Mouse (Mus musculus) liver, postnatal 0 days (tissue): ENCODE measurements around the gene Plcb3.

Experiments used
- CTCF ChIP-seq: sonication (generic); IDR thresholded peaks from 2 replicates; pipeline ENCODE4 v1.5.1; 2016; ENCODE audit warnings: antibody characterized with exemption, low read depth
- EP300 ChIP-seq: IDR thresholded peaks from 2 replicates; pipeline ENCODE4 v1.6.1; 2016; ENCODE audit warnings: antibody characterized with exemption, low read depth, mild to moderate bottlenecking

DNA sequence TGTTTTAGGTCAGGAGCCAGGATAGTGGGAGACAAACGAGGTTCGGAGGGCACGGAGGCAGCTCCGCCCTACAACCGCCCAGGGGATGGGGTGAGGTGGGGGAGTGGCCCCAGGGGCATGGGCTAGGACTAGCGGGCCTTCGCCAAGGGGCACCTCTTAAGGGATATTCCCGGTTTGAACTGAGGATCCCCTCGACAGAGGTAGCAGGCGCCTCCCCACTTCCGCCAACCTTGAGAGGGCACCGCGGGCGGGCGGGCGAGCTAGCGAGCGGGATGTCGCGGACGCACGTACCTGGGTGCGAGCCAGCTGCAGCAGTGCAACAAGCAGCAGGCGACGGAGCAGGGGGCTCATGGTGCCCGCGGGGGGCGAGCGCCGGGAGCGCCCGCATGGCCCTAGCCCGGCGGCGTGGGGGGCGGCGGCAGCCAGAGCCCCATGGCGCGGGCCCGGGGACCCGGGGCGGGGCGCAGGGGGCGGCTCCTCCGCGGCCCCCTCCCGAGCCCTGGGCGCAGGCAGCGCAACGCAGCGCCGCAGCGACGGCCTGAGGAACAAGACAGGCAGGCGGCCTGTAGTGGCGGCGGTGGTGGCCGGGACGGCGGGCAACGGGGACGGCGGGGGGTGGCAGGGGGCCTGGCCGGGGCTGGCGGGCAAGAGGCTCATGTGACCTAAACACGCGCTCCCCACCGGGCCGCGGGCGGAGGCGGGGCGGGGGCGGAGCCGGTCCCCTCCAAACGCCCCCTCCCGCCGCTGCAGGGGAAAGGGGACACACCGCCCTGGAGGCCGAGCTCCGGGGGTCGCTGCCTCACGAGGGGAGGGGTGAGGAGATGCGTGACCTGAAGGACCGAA lies 11.0 kb upstream of the Plcb3 start, which contains the start of gene Vegfb:
- TF ChIP-seq CTCF = no peak
- no peak for TF ChIP-seq EP300
